Mouse (Mus musculus) lung, adult 2 months (tissue): ENCODE measurements around the gene Rab11fip3. TPM values are rescaled to one million over a fixed set of nuclear protein-coding genes. Genes with fewer than 3 reads are reported as not detected.

Source experiments
- DNase-seq: peaks from one replicate; pipeline ENCODE4 v3.0.0; 2022
- H3K4me1 ChIP-seq: fragments of 200-500 bp; 2 replicates; pipeline ENCODE4 v1.6.1; 2011; ENCODE audit warnings: low read length; ENCODE audit not compliant: control insufficient read depth, insufficient read depth
- H3K4me3 ChIP-seq: fragments of 200-500 bp; replicated peaks from 2 replicates; pipeline ENCODE3; 2011; ENCODE audit warnings: low read depth, mild to moderate bottlenecking, control low read depth, low read length; ENCODE audit errors: extremely low read depth
- CTCF ChIP-seq: fragments of 200-500 bp; IDR thresholded peaks from 2 replicates; pipeline ENCODE4 v1.5.1; 2011; ENCODE audit warnings: mild to moderate bottlenecking, low read length, control low read depth; ENCODE audit not compliant: insufficient read depth
- POLR2A ChIP-seq: fragments of 200-500 bp; IDR thresholded peaks from 2 replicates; pipeline ENCODE4 v1.6.1; 2011; ENCODE audit warnings: low read depth, mild to moderate bottlenecking, control low read depth, low read length, borderline replicate concordance; ENCODE audit errors: extremely low read depth
- WGBS: fragments of 180-500 bp; shearing (Covaris S2); methylation state at CpG from one replicate; pipeline ENCODE4 v1.1.7; 2018; 5-methylcytosine and 5-hydroxymethylcytosine counted together
- polyA plus RNA-seq: library from polyadenylated mRNA; depleted of rRNA; stranded (reverse); fragments of >200 nt; gene quantifications from 2 replicates; pipeline ENCODE4 v1.2.3, GENCODE M21; 2012

The Rab11fip3 gene
- polyA plus RNA-seq, 1 experiment, result 46.5 TPM

- Histone ChIP-seq H3K4me3 (no peak overlapping the region), H3K4me1 (no peaks in the 10 kb centered on the region)
- no peak for TF ChIP-seq POLR2A
- no peak for TF ChIP-seq CTCF
- WGBS, result 54% methylated on average over 10 of the region's 10 CpGs
- DNase-seq, result no peak
These were observed 63.5 kb downstream of the Rab11fip3 start for GRCm38 (mm10) chr17:26005731-26006450.

GRCm38 (mm10) chr17:26004711-26005110, 64.6 kb downstream of the Rab11fip3 start:
- TF ChIP-seq CTCF (no peak), POLR2A (no peak)
- DNase-seq, result no peak
- Histone ChIP-seq H3K4me1 (no peaks in the 10 kb centered on the region), H3K4me3 (no peak overlapping the region)
- 93% methylated on average over 15 of the region's 15 CpGs for WGBS

- H3K4me3 ChIP-seq, result no peak overlapping the region
- no peak for DNase-seq
- TF ChIP-seq CTCF (no peak), POLR2A (no peak)
- no peaks in the 10 kb centered on the region for H3K4me1 ChIP-seq
- 93% methylated on average over 2 of the region's 2 CpGs for WGBS
These were observed 65.5 kb downstream of the Rab11fip3 start for GRCm38 (mm10) chr17:26003864-26004263.

GRCm38 (mm10) chr17:25998425-25998824, 70.9 kb downstream of the Rab11fip3 start:
- DNase-seq, result no peak
- TF ChIP-seq CTCF, result no peak
- no peak for TF ChIP-seq POLR2A
- Histone ChIP-seq H3K4me1 (no peaks in the 10 kb centered on the region), H3K4me3 (no peak overlapping the region)
- 89% methylated on average over 11 of the region's 11 CpGs for WGBS

GRCm38 (mm10) chr17:25993489-25993888, 75.9 kb downstream of the Rab11fip3 start:
- no peak for DNase-seq
- no peak for TF ChIP-seq POLR2A
- TF ChIP-seq CTCF, result no peak
- Histone ChIP-seq H3K4me1 (no peaks in the 10 kb centered on the region), H3K4me3 (no peak overlapping the region)
- WGBS, result 85% methylated on average over 3 of the region's 3 CpGs

- no peaks in the 10 kb centered on the region for H3K4me1 ChIP-seq
- 94% methylated on average over 4 of the region's 4 CpGs for WGBS
- DNase-seq, result no peak
These were observed 77.1 kb downstream of the Rab11fip3 start for GRCm38 (mm10) chr17:25992274-25992673.

GRCm38 (mm10) chr17:25990331-25990730, 79.0 kb downstream of the Rab11fip3 start:
- TF ChIP-seq POLR2A, result no peak
- TF ChIP-seq CTCF, result no peak
- Histone ChIP-seq H3K4me1 (no peaks in the 10 kb centered on the region), H3K4me3 (no peak overlapping the region)
- DNase-seq, result no peak
- 80% methylated on average over 5 of the region's 5 CpGs for WGBS

More at GRCm38 (mm10) chr17:25992274-25992673, 77.1 kb downstream of the Rab11fip3 start:
- TF ChIP-seq CTCF, result no peak
- no peak for TF ChIP-seq POLR2A
- no peak overlapping the region for H3K4me3 ChIP-seq

GRCm38 (mm10) chr17:25985306-25986294, 83.8 kb downstream of the Rab11fip3 start, which contains the start of gene Capn15:
Gene Capn15, minus strand, starts transcription at chr17:25985796.
- peak; percentile 87 for DNase-seq
- H3K4me1 ChIP-seq, result peaks cover 6% of the 10 kb centered on the region; the same call in 1 of the 2 replicates
- H3K4me3 ChIP-seq, result peak within 1 kb of the TSS; percentile 71
- peak; percentile 50; the same call in 1 of the 2 replicates for TF ChIP-seq POLR2A
- TF ChIP-seq CTCF, result no peak
- WGBS, result under 1% methylated on average over 91 of the region's 91 CpGs

- TF ChIP-seq POLR2A (no peak), CTCF (no peak)
- peaks cover 10% of the 10 kb centered on the region for H3K4me1 ChIP-seq
- WGBS, result 8% methylated on average over 17 of the region's 17 CpGs
- no peak for DNase-seq
- peak overlapping the region; percentile 71 for H3K4me3 ChIP-seq
These were observed 84.6 kb downstream of the Rab11fip3 start for GRCm38 (mm10) chr17:25984556-25985305.
